Mouse (Mus musculus) 3134 (cell line): ENCODE results near the gene Pyy.

ENCODE experiments used
- DNase-seq: peaks from one replicate; pipeline ENCODE4 v3.0.0-alpha.2; 2011; ENCODE audit warnings: low spot score; ENCODE audit not compliant: insufficient read length; ENCODE audit errors: extremely low read depth

The Pyy gene

GRCm38 (mm10) chr11:102096446-102096845 is 11.2 kb downstream of the Pyy start:
- no peak for DNase-seq

GRCm38 (mm10) chr11:102095676-102096075 is 12.0 kb downstream of the Pyy start:
- no peak for DNase-seq

GRCm38 (mm10) chr11:102089088-102089808 is 18.4 kb downstream of the Pyy start:
- DNase-seq: peak; percentile 69

GRCm38 (mm10) chr11:102087931-102088898 is 19.4 kb downstream of the Pyy start, which contains the start of gene Mpp2:
Mpp2 (minus strand) TSS chr11:102088515.
- DNase-seq: peak; percentile 86

- DNase-seq: peak; percentile 94
Observed at GRCm38 (mm10) chr11:102087081-102087751, 20.4 kb downstream of the Pyy start.

- no peak for DNase-seq
Observed at GRCm38 (mm10) chr11:102086331-102086730, 21.3 kb downstream of the Pyy start.

GRCm38 (mm10) chr11:102084159-102084558 is 23.5 kb downstream of the Pyy start:
- DNase-seq: no peak

- no peak for DNase-seq
Observed at GRCm38 (mm10) chr11:102083193-102083592, 24.4 kb downstream of the Pyy start.

- no peak for DNase-seq
Observed at GRCm38 (mm10) chr11:102082322-102082721, 25.3 kb downstream of the Pyy start.

- no peak for DNase-seq
Observed at GRCm38 (mm10) chr11:102073722-102074121, 33.9 kb downstream of the Pyy start.

- no peak for DNase-seq
Observed at GRCm38 (mm10) chr11:102072729-102073128, 34.9 kb downstream of the Pyy start.

- no peak for DNase-seq
Observed at GRCm38 (mm10) chr11:102070426-102070825, 37.2 kb downstream of the Pyy start.

GRCm38 (mm10) chr11:102069633-102070032 is 38.0 kb downstream of the Pyy start:
- no peak for DNase-seq

- DNase-seq: no peak
Observed at GRCm38 (mm10) chr11:102068969-102069368, 38.7 kb downstream of the Pyy start.

GRCm38 (mm10) chr11:102063076-102063475 is 44.6 kb downstream of the Pyy start:
- DNase-seq: no peak

- DNase-seq: no peak
Observed at GRCm38 (mm10) chr11:102061941-102062473, 45.6 kb downstream of the Pyy start.

GRCm38 (mm10) chr11:102061236-102061940 is 46.2 kb downstream of the Pyy start:
- peak; percentile 61 for DNase-seq
